Mouse (Mus musculus): ENCODE data around the gene Phf19.
A peak's percentile ranks its signal among the peaks of the same experiment; 100 is the strongest.

Phf19 gene

DNA sequence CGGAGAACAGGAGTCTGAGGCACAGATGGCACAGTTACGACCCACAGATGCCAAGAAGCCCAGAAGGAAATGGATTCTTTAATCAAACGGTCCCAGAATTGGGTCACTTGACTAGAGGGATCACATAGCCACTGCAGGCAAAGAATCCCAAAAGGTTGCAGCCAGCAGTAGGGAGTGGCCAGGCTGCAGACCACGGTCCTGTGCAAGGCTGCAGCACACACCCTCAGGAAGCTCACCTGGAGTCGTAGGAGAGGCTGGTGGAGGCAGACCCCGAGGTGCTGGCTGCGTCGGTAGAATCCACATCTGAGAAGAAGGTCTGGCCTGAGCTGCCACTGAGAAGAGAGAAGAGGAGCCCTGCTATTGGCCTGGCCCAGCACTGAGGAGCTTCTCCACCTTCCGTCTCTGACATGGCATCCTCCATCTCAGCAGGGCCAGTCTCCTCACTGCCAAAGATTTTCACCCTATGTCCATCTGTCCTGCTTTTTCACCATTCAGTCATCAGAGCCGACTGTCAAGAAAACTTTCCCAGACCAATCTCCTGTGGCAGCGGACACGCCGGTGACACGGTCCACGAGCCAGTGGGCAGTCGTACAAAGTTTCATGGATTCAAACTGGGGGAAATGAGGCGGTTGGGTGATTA lies 16.9 kb downstream of the Phf19 start:
- no peak for DNase-seq (ENCODE audit: low read depth, low spot score)

- DNase-seq (ENCODE audit: low read depth, low spot score) = no peak
Observed at GRCm38 (mm10) chr2:34895503-34896113, 18.2 kb downstream of the Phf19 start.

DNA sequence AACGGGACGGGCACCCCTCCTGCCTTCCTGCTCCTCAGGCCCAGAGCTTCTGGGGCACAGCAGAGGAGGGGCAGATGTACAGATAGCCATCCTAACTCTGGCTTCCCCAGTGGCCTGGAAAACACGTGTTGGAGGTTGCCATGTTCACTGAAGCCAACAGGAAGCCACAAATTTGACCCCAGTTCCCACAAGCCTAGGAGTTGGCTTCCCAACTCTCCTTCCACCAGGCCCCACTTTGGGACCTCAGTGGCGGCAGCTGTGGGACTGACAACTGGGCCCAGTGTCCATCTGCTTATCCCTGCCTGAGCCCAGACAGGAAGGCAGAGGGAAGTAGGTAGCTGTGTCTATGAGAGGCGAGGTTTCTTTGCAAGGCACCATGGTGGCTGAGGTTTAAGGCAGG lies 19.9 kb downstream of the Phf19 start:
- no peak for DNase-seq (ENCODE audit: low read depth, low spot score)

DNA sequence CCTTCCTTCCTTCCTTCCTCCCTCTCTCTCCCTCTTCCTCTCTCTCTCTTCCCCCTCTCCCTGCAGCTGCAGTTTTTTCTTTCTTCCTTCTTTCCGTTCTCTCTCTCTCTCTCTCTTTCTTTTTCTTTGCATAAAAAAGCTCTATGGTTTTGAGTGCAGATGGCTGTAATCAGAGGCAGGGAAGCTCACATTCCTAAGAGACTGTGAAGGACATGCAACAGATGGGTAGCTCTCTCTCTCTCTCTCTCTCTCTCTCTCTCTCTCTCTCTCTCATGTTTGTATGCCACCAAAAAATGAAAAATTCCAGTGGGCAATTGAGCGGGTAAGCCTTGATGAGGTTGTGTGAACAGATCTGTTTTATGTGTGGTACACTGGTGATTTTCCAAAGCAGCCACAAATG lies 29.6 kb downstream of the Phf19 start:
- DNase-seq (ENCODE audit: low read depth, low spot score) = no peak

GRCm38 (mm10) chr2:34883190-34883589 lies 30.6 kb downstream of the Phf19 start:
- no peak for DNase-seq (ENCODE audit: low read depth, low spot score)

DNA sequence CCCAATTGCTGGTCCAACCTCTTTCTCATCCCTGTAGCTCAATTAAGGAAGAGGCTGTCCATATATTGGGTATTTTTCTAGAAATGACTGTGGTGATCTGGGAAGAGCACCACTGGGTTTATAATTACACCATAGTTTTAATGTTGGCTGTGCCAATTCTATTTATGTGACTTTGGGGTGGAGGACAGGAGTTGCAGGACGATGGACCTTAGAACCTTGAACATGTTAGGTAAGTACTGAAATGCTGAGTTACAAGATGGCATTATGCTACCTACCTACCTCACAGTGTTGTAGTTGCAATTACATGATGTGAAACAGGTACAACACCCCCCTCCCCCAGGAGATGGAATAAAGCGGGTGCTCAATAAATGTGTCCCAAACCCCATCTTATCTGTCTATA lies 31.1 kb downstream of the Phf19 start:
- DNase-seq (ENCODE audit: low read depth, low spot score) = no peak

DNA sequence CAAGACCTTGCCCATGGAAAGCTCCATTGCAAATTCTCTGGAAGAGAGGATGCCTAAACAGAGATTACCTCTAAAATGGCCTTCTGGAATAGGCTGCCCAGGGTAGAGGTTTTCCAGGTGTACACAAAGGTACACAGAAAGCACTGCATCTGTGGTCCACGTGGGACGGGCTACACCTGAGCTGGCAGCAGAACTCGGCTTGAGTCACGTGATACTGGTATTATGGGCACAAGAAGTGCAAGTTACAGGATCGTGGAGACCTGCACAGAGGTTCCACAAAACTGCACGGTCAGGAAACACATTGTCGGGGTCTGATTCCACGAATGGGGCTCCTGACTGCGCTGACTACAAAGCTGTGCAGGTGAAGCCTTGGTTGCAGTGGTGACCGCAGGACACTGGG lies 33.8 kb downstream of the Phf19 start:
- no peak for DNase-seq (ENCODE audit: low read depth, low spot score)

DNA sequence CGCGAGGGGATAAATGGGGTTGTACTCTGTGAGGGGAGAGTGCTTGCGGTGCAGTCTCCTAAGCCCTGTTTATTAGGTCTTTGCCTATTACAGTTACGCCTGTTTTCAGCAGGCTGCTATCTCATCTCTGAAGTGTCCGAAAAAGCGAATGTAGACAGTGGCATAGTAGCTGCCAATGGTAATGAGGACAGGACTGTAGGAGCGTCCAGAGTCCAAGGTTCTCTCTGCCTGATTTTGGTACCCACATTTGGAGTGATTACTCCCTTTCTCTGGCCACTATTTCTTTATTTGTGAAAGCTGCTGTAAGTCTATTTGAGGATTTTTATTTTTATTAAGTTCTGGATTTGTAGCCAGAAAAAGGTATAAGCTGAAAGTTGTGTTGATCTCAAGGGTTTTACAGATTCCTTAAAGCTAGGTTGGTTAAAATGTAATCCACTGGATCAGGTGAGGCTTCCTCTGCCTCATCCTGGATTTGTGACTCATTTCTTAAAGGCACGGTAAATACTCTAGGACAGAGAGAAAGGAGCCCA lies 38.9 kb downstream of the Phf19 start, which contains the start of gene Psmd5:
Gene Psmd5, minus strand, starts transcription at position 153 of the 530 bp plus-strand sequence.
- DNase-seq (ENCODE audit: low read depth, low spot score) = no peak

DNA sequence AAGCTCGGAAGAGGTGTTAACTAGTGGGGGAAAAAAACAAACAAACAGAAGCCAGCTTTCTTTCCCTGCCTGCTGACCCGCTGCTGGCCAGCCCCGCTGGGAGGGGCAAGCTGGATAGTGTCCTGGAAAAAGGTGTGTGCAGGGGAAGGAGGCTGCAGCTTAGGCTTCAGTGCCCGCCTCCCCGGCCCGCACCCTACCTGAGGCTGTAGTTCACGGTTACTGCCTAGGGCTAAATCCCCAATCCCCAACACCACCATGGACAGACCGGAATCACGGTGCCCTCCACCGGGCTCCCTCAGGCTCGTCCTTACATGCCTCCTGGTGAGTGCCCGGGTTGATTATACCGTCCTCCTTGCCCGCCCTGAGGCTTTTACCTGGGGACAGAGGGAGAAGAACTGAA lies 39.6 kb downstream of the Phf19 start, which contains the start of gene Cutal:
Gene Cutal, plus strand, starts transcription at position 126 of the 400 bp plus-strand sequence.
- no peak for DNase-seq (ENCODE audit: low read depth, low spot score)

DNA sequence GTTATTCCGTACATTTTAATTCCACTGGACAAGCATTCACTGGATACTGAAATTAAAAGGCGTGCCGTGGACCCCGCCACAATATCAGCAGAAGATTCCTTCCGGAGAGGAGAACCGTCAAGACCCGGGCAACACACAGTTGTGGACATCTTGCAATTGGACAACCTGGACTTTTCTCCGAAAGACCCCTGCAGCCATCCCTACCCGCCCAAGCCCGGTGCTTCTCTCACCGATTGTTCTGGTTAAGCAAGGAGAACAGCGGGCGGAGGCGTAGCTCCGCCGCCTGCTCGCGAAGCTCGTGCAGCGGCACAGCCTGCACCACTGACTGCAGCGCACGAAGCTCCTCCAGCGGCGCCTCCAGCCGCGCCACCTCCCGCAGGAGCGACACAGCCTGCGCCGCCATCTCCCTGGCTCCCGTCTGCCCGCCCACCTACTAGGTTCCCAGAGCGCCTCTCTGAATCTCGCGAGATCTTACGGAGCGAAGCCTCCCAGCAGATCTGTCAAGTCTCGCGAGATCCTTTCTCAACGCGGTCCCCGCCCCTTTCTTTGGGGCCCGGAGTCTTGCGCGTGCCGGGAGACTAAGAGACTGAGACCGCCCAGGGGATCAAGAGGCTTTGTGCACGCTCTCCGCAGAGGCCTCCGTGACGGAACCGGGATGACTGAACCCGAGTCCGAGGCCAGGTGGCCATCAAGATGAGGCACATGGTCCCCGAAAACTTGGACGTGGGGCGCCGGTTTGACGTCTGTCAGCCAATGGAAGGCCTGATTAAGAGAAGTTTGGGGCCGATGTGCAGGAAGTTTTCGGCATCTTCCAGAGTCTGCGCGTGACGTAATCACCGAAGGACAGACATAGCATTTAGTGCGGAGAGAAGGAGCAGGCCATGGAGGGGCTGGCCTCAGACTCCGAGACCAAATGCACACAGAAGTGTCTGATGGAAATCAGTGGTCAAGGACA lies 43.0 kb downstream of the Phf19 start:
- peak; percentile 100 for DNase-seq (ENCODE audit: low read depth, low spot score)

DNA sequence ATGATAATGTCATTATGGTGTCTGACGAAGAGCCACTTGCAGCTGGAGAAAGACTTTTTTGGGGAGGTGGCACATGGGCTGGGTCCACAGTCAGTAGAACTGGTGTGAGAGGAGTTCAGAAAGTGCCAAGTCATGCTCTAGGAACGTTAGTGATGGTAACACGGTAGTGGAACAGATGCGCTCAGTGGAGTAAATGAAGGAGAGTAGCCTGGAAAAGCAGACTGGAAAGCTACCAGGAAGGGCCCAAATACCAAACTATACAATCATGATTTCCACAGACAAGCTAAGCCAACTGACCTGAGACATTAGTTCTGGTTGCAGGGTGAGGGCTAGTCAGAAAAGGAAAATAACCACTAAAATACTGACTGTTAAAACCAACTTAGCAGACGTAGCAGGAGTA lies 44.1 kb downstream of the Phf19 start:
- DNase-seq (ENCODE audit: low read depth, low spot score) = peak; percentile 82

DNA sequence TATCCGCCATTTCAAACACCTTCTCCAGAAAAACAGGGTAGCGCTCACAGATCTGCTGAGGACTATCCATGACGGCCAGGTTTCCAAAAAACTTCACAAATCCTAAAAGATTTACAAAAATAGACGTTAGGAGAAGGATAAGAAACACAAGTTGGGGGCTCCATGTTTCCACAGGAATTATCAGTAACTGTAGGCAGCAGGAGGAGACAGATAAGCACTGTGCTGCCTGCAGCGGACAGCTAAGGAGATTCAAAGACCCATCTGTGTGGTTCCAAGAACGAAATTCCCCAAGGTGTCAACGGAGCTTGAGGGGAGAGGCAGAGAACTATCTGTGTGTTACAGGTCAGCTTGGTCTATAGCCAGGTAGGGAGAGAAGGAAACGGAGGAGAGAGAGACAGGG lies 56.1 kb downstream of the Phf19 start:
- no peak for DNase-seq (ENCODE audit: low read depth, low spot score)

- DNase-seq (ENCODE audit: low read depth, low spot score) = no peak
Observed at GRCm38 (mm10) chr2:34855265-34855664, 58.6 kb downstream of the Phf19 start.

DNA sequence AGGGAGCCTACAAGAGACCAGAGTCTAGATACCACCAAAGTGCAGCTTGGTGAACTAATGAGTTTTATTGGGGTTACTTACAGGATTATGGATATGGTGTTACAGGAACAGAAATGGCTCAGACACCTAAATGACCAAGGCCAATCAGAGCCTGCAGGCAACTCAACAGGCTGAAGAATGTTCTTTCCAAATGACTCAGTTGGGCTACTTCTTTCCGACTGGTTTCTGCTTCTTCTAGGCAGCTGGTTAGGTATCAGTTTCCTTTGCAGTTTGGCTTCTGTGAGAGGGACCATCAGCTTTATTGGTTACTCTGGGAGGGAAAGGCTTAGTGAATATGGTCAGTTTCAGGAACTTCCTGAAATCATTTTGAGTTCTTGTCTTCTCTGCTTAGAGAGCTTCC lies 66.1 kb downstream of the Phf19 start:
- DNase-seq (ENCODE audit: low read depth, low spot score) = no peak

Data from c-Kit-negative CD71-positive TER-119-positive erythroid progenitor cells, embryonic 14.5 days (primary cell).